Mouse (Mus musculus) skeletal muscle tissue, adult 2 months (tissue): ENCODE results near the gene Slc50a1.

ENCODE experiments used
- DNase-seq: peaks from one replicate; pipeline ENCODE4 v3.0.0-alpha.2; 2012; ENCODE audit warnings: low read depth, low spot score

Slc50a1 gene

GRCm38 (mm10) chr3:89266439-89266893 lies 3.9 kb downstream of the Slc50a1 start:
- no peak for DNase-seq

- no peak for DNase-seq
These were observed 8.0 kb downstream of the Slc50a1 start for GRCm38 (mm10) chr3:89262417-89262816.

- DNase-seq, result no peak
These were observed 10.2 kb downstream of the Slc50a1 start for GRCm38 (mm10) chr3:89260211-89260610.

GRCm38 (mm10) chr3:89259076-89259475 lies 11.3 kb downstream of the Slc50a1 start, which contains the start of gene Dpm3:
Gene Dpm3, plus strand, starts transcription at chr3:89259358.
- DNase-seq, result no peak

- DNase-seq, result no peak
These were observed 14.2 kb downstream of the Slc50a1 start for GRCm38 (mm10) chr3:89256177-89256576.

- DNase-seq, result no peak
These were observed 15.4 kb downstream of the Slc50a1 start for GRCm38 (mm10) chr3:89254994-89255393.

- DNase-seq, result peak; percentile 63
These were observed 18.9 kb downstream of the Slc50a1 start for GRCm38 (mm10) chr3:89251365-89251895.

- DNase-seq, result no peak
These were observed 19.8 kb downstream of the Slc50a1 start for GRCm38 (mm10) chr3:89250435-89251040.

GRCm38 (mm10) chr3:89247466-89247865 lies 22.9 kb downstream of the Slc50a1 start:
- DNase-seq, result no peak

GRCm38 (mm10) chr3:89246261-89247100 lies 23.9 kb downstream of the Slc50a1 start, which contains the start of gene Trim46:
Gene Trim46, minus strand, starts transcription at chr3:89246309.
- DNase-seq, result peak; percentile 90

GRCm38 (mm10) chr3:89245688-89246171 lies 24.6 kb downstream of the Slc50a1 start, which contains the start of gene Krtcap2:
Gene Krtcap2, plus strand, starts transcription at chr3:89245966.
- no peak for DNase-seq

GRCm38 (mm10) chr3:89244982-89245687 lies 25.2 kb downstream of the Slc50a1 start:
- DNase-seq, result no peak

- no peak for DNase-seq
These were observed 26.0 kb downstream of the Slc50a1 start for GRCm38 (mm10) chr3:89244158-89244981.

GRCm38 (mm10) chr3:89243609-89244008 lies 26.8 kb downstream of the Slc50a1 start:
- DNase-seq, result no peak

GRCm38 (mm10) chr3:89242331-89242895 lies 28.0 kb downstream of the Slc50a1 start:
- no peak for DNase-seq

GRCm38 (mm10) chr3:89238494-89238893 lies 31.9 kb downstream of the Slc50a1 start:
- no peak for DNase-seq

GRCm38 (mm10) chr3:89237682-89238081 lies 32.7 kb downstream of the Slc50a1 start:
- DNase-seq, result no peak

- DNase-seq, result no peak
These were observed 33.9 kb downstream of the Slc50a1 start for GRCm38 (mm10) chr3:89236516-89236915.

GRCm38 (mm10) chr3:89233562-89234110 lies 36.7 kb downstream of the Slc50a1 start:
- DNase-seq, result no peak

GRCm38 (mm10) chr3:89232614-89233013 lies 37.8 kb downstream of the Slc50a1 start:
- no peak for DNase-seq
